Mouse (Mus musculus) c-Kit-positive CD71-negative TER-119-negative erythroid progenitor cells, embryonic 14.5 days (primary cell): ENCODE data around the gene Drg2.
"Not testable (repeated sequence)": the region's sequence is repeated elsewhere in the genome, so short reads cannot be mapped to it uniquely, and the experiment has no call there.

ENCODE experiments used
- DNase-seq: peaks from one replicate; pipeline ENCODE4 v3.0.0-alpha.2; 2013; ENCODE audit warnings: low read depth

The Drg2 gene

GRCm38 (mm10) chr11:60454080-60454744, at the start of gene Drg2:
Drg2 (plus strand) TSS chr11:60454591.
- peak; percentile 84 for DNase-seq

DNA sequence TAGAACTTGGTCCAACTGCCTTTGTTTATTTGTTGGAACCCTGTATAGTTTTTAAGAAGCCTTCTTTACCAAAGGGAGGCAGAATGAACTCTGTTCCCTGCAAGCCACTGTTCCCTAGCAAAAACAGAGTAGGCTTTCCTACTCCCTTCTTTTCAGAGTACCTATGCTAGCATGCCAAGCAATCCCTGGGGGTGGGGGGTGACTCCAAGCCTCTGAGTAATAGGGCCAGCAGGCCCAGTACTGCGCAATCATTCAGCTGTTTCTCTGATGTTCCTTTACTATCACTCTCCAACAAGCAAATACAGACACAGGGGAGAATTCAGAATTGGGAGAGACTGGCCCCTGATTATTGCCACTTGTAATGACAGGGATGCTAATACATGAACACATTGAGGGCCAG, 47.8 kb upstream of the Drg2 start:
- DNase-seq: no peak

- DNase-seq: peak; percentile 76
Measured at GRCm38 (mm10) chr11:60412173-60412572, 42.2 kb upstream of the Drg2 start.

- no peak for DNase-seq
Measured at GRCm38 (mm10) chr11:60412921-60413320, 41.5 kb upstream of the Drg2 start.

- DNase-seq: no peak
Measured at GRCm38 (mm10) chr11:60416590-60416962, 37.8 kb upstream of the Drg2 start.

- peak; percentile 99 for DNase-seq
Measured at GRCm38 (mm10) chr11:60416963-60417716, 37.3 kb upstream of the Drg2 start, which contains the start of gene Gid4. Gid4 (plus strand) TSS chr11:60417145.

- peak; percentile 16 for DNase-seq
Measured at GRCm38 (mm10) chr11:60417717-60418472, 36.5 kb upstream of the Drg2 start, which contains the start of gene Atpaf2. Atpaf2 (minus strand) TSS chr11:60418457.

GRCm38 (mm10) chr11:60418473-60418803, 36.0 kb upstream of the Drg2 start:
- DNase-seq: peak; percentile 12

GRCm38 (mm10) chr11:60422046-60422668, 32.2 kb upstream of the Drg2 start:
- DNase-seq: peak; percentile 12

GRCm38 (mm10) chr11:60423006-60423405, 31.4 kb upstream of the Drg2 start:
- DNase-seq: no peak

DNA sequence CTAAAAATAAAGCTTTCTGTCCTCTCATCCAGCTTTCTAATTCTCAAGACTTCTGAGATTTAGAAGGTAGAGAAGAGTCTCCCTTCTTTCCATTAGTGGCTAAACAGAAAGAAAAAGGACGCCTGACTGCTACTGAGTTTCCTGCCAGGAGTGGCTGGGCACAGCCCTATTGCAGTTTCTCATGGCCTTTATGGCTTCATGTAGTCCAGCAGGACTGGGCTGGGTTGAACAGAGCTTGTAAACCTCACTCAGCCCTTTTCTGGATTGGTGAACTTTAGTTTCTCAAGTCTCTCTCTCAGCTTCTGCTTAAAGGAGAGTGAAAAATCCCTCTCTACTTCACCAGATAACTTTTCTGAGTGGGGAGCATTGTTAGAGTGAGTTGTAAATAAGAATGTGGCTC, 28.0 kb upstream of the Drg2 start:
- DNase-seq: no peak

DNA sequence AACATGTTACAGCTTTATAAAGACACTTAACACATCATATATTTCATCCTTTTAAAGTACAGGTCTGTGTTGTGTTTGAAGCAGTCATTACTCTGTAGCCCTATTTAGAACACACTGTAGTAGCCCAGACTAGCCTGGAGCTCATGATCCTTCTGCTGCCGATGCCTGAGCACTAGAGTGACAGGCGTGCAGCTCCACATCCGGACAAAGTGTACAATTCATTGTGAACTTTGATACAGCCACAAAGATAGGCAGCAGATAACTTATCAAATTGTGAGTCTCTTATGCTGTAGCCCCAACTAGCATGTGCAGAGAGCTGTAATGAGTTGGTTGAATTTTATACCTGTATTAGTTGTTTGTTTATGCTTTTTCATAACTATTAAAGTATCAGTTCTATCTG, 26.8 kb upstream of the Drg2 start:
- DNase-seq: no peak

DNA sequence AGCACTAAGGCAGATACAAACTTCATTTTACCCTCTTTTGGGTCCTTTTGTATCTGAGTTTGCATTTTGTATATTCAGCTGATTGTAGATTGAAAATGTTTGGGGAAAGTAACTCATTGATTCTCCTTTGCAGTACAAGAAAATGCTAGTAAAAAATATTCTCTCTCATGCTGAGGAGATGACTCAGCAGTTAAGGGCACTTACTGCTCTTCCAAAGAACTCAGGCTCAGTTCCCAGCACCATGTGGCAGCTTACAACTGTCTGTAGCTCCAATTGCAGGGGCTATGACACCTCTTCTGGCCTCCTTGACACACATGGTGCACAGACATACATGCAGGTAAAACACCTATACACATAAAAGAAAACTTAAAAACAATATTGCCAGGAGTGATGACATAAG, 20.9 kb upstream of the Drg2 start:
- no peak for DNase-seq

DNA sequence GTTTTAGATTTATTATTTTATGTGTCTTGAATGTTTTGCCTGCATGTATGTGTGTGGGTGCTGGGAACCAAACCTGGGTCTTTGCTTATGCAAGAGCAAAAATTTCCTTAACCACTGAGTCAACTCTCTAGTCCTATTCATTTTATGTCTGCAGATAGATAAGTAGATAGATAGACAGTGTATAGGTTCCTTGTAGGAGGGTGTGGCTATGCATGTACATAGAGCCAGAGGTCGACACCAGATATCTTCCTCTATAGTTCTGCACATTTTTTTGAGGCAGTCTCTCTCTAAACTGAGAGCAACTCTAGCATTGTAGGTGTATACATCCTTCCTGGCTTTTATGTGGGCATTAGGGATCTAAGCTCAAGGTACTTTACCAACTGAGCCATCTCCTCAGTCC, 19.3 kb upstream of the Drg2 start:
- no peak for DNase-seq

DNA sequence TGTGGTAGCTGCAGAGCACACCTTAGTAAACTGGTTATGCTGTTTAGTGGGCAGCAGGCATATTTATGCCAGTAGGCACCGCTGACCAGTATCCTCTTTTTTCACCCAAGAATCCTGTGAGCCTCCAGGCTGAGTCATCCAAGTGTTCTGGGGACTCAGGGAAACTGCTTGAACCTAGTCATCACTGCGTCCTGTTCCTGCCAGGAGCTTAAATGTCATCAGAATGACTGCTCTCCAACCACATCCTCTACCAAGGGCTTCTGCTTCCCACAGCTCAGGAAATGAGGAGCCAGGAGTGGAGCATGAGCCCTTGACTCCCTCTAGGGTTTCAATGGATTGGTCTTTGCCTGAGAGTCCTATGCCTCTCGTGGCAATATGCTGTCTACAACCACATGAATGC, 17.8 kb upstream of the Drg2 start:
- DNase-seq: no peak

GRCm38 (mm10) chr11:60439621-60440020, 14.8 kb upstream of the Drg2 start:
- not testable (repeated sequence) for DNase-seq

- DNase-seq: no peak
Measured at GRCm38 (mm10) chr11:60440176-60440575, 14.2 kb upstream of the Drg2 start.

GRCm38 (mm10) chr11:60442896-60443295, 11.5 kb upstream of the Drg2 start:
- no peak for DNase-seq

DNA sequence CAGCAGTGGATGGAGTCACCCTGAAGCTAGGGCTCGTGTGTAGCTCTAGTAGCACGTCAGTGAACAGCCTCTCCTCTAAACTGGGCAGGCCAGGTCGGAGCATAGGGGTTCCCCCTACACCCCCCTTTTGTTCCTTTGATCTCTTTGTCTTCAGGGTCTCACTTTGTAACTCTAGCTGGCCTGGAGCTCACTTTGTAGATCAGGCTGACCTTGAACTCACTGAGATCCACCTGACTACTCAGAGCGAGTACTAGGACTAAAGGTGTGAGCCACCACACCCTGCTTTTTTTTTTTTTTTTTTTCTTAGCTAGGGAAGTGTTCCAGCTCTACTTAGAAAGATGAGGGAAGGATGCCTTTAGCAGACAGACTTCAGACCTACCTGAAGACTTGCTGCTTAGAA, 10.4 kb upstream of the Drg2 start:
- DNase-seq: no peak

DNA sequence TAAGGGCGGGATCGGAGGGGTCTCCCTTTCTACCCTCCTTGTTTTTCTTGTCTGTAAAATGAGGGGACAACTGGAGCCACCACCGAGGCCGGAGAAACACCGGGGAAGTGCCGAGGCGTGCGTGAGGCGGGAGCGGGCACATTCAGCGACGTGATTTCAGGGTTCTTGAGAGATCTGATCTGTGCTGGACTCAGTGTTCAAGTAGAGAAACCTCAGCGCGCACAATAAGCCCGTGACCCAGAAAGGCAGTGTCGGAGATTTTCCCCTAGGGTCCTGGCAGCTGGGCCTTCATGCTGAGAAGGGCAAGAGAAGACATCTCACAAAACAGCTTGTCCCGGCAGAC, 325 bp downstream of the Drg2 start:
- DNase-seq: no peak

- DNase-seq: no peak
Measured at GRCm38 (mm10) chr11:60457973-60458372, 3.6 kb downstream of the Drg2 start.

DNA sequence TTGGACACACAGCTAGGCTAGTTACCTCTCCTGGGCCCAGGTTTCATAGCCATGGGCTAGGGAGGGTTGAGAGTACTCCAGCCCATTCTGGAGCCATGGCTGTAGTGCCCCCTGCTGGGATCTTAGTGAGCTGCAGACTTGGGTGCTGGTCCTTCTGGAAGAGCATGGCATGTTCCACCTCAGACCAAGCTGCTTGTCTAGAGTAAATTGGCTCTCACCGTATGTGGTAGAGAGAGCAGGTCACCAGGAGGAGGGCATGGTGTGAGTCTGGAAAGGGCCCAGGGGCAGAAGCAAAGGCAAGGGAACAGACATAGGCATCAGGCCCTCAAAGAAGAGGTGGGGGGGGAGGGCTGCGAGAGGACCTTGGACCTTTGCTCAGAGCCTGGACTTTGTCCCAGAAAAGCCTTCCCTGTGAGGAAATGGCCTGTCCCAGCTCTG, 11.6 kb downstream of the Drg2 start:
- DNase-seq: peak; percentile 23

DNA sequence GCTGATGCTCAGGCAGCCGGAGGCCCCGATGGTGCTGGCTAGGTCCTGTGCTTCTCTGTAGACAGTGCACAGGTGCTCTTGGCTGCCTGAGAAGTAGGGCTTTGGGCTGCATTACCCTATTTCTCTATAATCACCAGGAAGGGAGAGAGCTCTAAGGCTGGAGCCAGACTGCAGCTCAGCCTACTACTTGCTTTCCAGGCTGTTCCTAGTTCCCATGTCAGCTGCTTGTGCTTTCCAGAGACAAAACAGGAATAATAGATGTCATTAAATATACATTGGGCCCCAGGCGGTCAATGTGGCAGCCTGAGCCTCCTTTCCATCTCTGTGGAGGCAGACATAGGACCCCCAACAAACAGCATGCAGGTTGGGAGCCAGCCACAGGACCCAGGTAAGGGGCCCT, 14.6 kb downstream of the Drg2 start, which contains the start of gene Myo15:
Myo15 (plus strand) TSS at position 301 of the 400 bp plus-strand sequence.
- no peak for DNase-seq
